Mouse (Mus musculus) kidney, embryonic 14.5 days (tissue): ENCODE results near the gene Tmem56. TPM values are rescaled to one million over a fixed set of nuclear protein-coding genes. Genes with fewer than 3 reads are reported as not detected.

Source experiments
- ATAC-seq: fragments of 200-750 bp; cut with Nextera tagmentation; 2 replicates; pipeline ENCODE4 v1.8.0; 2017; ENCODE audit warnings: moderate number of reproducible peaks, mild to moderate bottlenecking, moderate TSS enrichment, moderate library complexity; ENCODE audit not compliant: low FRiP score, low TSS enrichment
- H3K27ac ChIP-seq: fragments of 300-500 bp; sonication (generic); 2 replicates; pipeline ENCODE4 v1.5.1; 2014; ENCODE audit warnings: low read depth, mild to moderate bottlenecking, low read length, moderate library complexity, mixed read lengths
- H3K27me3 ChIP-seq: fragments of 300-500 bp; sonication (generic); 2 replicates; pipeline ENCODE4 v1.6.1; 2014; ENCODE audit warnings: mild to moderate bottlenecking, low read length; ENCODE audit not compliant: control insufficient read depth, insufficient read depth
- H3K36me3 ChIP-seq: fragments of 300-500 bp; sonication (generic); 2 replicates; pipeline ENCODE4 v1.6.1; 2014; ENCODE audit warnings: low read length, mixed read lengths; ENCODE audit not compliant: control insufficient read depth, insufficient read depth
- H3K4me1 ChIP-seq: fragments of 300-500 bp; sonication (generic); 2 replicates; pipeline ENCODE4 v1.6.1; 2014; ENCODE audit warnings: low read length, mixed read lengths; ENCODE audit not compliant: control insufficient read depth, insufficient read depth
- H3K4me2 ChIP-seq: fragments of 300-500 bp; sonication (generic); replicated peaks from 2 replicates; pipeline ENCODE4 v1.6.1; 2014; ENCODE audit warnings: low read depth, mild to moderate bottlenecking, low read length
- H3K4me3 ChIP-seq: fragments of 300-500 bp; sonication (generic); 2 replicates; pipeline ENCODE4 v1.5.1; 2014; ENCODE audit warnings: mild to moderate bottlenecking, low read length
- H3K9ac ChIP-seq: fragments of 300-500 bp; sonication (generic); 2 replicates; pipeline ENCODE4 v1.6.1; 2014; ENCODE audit warnings: low read depth, mild to moderate bottlenecking, low read length, moderate library complexity
- H3K9me3 ChIP-seq: fragments of 300-500 bp; sonication (generic); 2 replicates; pipeline ENCODE4 v1.6.1; 2016; ENCODE audit warnings: low read length; ENCODE audit not compliant: control insufficient read depth
- WGBS: fragments of 180-500 bp; shearing (Covaris S2); extraction: QIAGEN DNeasy Blood & Tissue Kit; methylation state at CpG from one replicate; pipeline ENCODE4 v1.1.7; 2014; 5-methylcytosine and 5-hydroxymethylcytosine counted together
- polyA plus RNA-seq: library from polyadenylated mRNA; unstranded; fragments of >200 nt; fragmentation: Nextera tagmentation; extraction: Ambion mirVana; gene quantifications from 2 replicates; pipeline ENCODE4 v1.2.1, GENCODE M21; 2014

The Tmem56 gene
- polyA plus RNA-seq, 1 experiment from 2014 or later, result 2.6 TPM

GRCm38 (mm10) chr3:121159566-121159965, 123.3 kb downstream of the Tmem56 start:
- H3K27me3 ChIP-seq, result no peaks in the 10 kb centered on the region
- H3K36me3 ChIP-seq, result no peaks in the 10 kb centered on the region
- no peak; the same call in 1 of the 2 replicates for ATAC-seq
- no peak overlapping the region for H3K4me2 ChIP-seq
- no peak overlapping the region for H3K27ac ChIP-seq
- H3K9ac ChIP-seq, result no peak overlapping the region
- WGBS, result 78% methylated on average over 10 of the region's 10 CpGs
- H3K9me3 ChIP-seq, result no peaks in the 10 kb centered on the region
- no peak overlapping the region for H3K4me3 ChIP-seq
- no peaks in the 10 kb centered on the region for H3K4me1 ChIP-seq

GRCm38 (mm10) chr3:121158901-121159351, 124.0 kb downstream of the Tmem56 start:
- Histone ChIP-seq H3K36me3 (no peaks in the 10 kb centered on the region), H3K4me2 (no peak overlapping the region), H3K27me3 (no peaks in the 10 kb centered on the region), H3K4me1 (no peaks in the 10 kb centered on the region), H3K4me3 (no peak overlapping the region), H3K9me3 (no peaks in the 10 kb centered on the region), H3K9ac (no peak overlapping the region), H3K27ac (no peak overlapping the region)
- no peak for ATAC-seq
- WGBS, result 93% methylated on average over 16 of the region's 16 CpGs

- WGBS, result 63% methylated on average over 10 of the region's 10 CpGs
- no peak overlapping the region for H3K9ac ChIP-seq
- H3K4me1 ChIP-seq, result no peaks in the 10 kb centered on the region
- no peak for ATAC-seq
- no peak overlapping the region for H3K4me3 ChIP-seq
- H3K9me3 ChIP-seq, result no peaks in the 10 kb centered on the region
- no peak overlapping the region for H3K27ac ChIP-seq
- H3K36me3 ChIP-seq, result no peaks in the 10 kb centered on the region
- no peaks in the 10 kb centered on the region for H3K27me3 ChIP-seq
- no peak overlapping the region for H3K4me2 ChIP-seq
Measured at GRCm38 (mm10) chr3:121157546-121158330, 125.2 kb downstream of the Tmem56 start.

DNA sequence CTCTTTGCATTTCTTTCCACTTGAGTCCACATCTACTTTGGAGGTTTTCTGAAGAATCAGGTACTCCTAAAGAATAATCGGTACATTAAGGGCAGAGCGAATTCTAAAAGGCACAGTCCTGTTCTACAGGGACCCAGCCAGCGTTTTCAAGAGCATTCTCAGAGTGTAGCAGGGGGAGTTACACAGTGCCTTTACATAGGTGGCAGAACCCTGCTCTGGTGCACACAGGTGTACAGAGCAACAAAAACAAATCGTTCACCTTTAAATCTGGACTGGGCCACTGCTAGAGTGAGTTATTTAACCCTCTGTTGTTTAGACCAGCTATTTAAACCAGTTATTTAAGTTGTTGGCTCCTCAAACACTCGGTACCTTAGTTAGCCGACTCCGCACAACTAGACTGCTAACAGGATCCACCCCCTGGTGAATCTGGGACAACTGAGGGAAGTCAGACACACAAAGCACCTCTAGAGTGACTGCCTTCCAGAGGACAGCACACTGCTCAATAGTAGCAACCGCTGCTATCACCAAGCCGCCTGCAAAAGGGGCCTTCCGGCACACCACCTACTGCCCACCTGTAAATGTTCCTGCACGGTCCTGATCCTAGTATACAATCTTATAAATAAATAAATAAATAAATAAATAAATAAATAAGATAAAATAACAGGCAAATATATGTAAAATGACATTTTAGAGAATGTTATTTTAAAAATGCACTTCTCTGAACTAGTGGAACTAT, 126.3 kb downstream of the Tmem56 start:
- Histone ChIP-seq H3K27me3 (no peaks in the 10 kb centered on the region), H3K4me2 (no peak overlapping the region), H3K4me3 (no peak overlapping the region), H3K4me1 (no peaks in the 10 kb centered on the region), H3K27ac (no peak overlapping the region), H3K9ac (no peak overlapping the region), H3K36me3 (no peaks in the 10 kb centered on the region), H3K9me3 (no peaks in the 10 kb centered on the region)
- 66% methylated on average over 11 of the region's 11 CpGs for WGBS
- no peak for ATAC-seq

DNA sequence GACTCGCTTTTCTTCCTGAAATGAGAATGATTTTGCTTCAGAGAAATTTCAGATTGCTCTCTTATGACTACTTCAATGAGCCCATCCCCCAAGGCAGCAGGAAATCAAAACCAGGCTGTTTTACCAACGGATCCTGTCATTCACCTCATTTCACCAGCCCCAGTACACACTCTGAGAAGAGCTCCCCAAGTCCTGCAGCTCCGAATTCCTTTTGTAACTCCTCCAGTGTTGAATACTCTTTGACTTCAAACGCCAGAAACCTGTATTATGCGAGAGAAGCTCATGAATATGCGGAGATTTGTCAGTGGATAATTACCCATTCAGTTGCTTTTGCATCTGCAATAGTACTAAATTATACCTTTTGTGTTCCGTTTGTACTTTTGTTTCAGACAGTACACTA, 126.9 kb downstream of the Tmem56 start:
- H3K27ac ChIP-seq, result no peak overlapping the region
- no peaks in the 10 kb centered on the region for H3K4me1 ChIP-seq
- H3K4me3 ChIP-seq, result no peak overlapping the region
- no peak for ATAC-seq
- no peaks in the 10 kb centered on the region for H3K36me3 ChIP-seq
- H3K4me2 ChIP-seq, result no peak overlapping the region
- no peaks in the 10 kb centered on the region for H3K9me3 ChIP-seq
- no peak overlapping the region for H3K9ac ChIP-seq
- no peaks in the 10 kb centered on the region for H3K27me3 ChIP-seq
- WGBS, result 39% methylated on average over 7 of the region's 7 CpGs

Other genes starting within 250 kb of the Tmem56 start
- gene Rwdd3, start 111.4 kb downstream of the Tmem56 start, polyA plus RNA-seq, result 6.5 and 7.0 TPM in 2 replicates
- gene Alg14, start 8.7 kb upstream of the Tmem56 start, polyA plus RNA-seq, result 41.3 and 43.8 TPM in 2 replicates
- gene Cnn3, start 143.4 kb upstream of the Tmem56 start, polyA plus RNA-seq, result 570 and 666 TPM in 2 replicates
- 5.6 and 9.0 TPM in 2 replicates for gene Slc44a3, start 249.3 kb upstream of the Tmem56 start, polyA plus RNA-seq